Mouse (Mus musculus) adipocyte (in vitro differentiated cells): Measurements from ENCODE around the gene Lrrc4b.

ENCODE experiments used
- DNase-seq: peaks from one replicate; pipeline ENCODE4 v3.0.0-alpha.2; 2016; ENCODE audit warnings: low spot score

The Lrrc4b gene

DNA sequence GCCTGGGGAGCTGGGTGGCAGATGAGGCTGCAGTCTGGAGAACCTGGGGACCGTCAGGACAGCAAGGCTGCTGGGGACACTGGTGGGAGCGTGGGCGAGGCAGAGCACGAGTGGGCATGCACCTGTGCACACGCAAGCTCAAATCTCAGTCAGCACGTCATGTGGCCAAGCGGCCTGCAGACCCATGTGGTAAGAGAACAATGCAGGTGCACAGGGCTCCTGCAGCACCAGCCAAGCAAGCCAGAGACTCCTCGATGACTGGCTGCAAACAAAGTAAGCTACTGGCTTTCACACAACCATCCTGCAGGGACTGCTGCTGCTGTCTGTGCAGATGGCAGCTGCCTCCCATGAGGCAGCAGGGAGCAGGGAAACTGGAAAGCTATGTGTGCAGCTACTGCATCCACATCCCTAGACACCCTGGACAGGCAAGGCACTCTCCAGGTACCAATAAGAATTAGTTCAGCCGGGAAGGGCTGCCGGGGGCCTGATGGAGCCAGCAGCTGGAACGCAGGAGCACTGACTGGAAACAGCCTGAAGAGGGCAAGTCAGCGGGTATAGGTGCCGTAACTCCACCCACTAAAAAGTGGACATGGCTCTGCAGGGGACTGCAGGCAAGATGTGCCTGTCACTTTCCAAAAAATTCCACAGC, 58.2 kb downstream of the Lrrc4b start:
- DNase-seq, result no peak

DNA sequence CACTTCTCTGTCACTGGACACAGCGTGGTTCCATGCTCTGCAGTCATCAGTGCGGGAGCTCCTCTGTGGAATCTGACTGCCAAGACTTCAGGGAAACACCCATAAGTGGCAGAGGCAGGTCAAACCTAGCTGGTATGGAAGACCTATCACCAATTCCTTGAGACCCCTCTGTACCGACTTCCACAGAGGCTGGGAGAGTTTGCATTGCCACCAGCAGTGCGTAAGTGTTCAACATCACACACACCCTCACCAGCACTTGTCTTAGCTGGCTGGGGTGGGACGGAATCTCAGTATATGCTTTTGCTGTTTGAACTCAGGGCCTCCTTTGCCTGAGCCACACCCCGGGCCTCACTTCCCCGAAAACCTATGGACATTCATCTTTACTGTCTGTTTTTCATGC, 59.1 kb downstream of the Lrrc4b start:
- no peak for DNase-seq

DNA sequence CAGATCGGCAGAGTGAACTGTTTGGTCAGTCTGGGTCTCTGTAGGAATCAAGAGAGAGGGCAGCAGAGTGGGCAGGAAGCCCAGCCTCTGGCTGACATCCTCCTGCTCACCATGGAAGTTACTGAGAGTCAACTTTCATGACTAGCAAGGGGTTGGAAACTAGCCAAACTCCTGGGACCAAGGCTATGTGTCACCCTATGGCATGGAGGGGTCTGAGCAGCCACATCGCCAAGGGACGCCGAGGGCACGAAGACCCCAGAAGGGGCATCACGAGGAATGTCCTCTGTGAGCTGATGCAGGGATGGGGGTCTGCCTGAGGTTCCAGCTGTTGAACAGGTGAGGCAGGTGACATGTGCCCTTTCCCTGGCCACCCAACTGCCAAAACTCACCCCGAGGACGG, 59.7 kb downstream of the Lrrc4b start:
- DNase-seq, result no peak

DNA sequence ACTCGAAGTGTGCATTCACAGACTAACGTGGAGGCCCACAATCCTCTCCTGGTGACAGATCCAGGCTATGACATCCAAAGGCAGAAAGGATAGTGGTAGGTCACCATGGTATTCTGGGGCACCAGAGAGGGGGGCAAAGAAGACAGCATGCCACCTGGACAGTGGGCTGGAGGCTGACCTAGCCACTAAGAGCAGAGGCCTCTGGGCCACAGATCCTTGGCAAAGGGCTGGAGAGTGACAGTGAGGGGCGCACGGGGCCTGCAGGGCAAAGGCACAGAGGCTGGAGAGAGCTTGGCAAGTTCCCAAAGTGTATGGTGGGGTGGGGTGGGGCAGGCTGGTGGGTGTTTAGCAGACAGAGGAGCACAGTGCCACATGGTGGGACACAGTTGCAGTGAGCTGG, 61.5 kb downstream of the Lrrc4b start:
- no peak for DNase-seq

DNA sequence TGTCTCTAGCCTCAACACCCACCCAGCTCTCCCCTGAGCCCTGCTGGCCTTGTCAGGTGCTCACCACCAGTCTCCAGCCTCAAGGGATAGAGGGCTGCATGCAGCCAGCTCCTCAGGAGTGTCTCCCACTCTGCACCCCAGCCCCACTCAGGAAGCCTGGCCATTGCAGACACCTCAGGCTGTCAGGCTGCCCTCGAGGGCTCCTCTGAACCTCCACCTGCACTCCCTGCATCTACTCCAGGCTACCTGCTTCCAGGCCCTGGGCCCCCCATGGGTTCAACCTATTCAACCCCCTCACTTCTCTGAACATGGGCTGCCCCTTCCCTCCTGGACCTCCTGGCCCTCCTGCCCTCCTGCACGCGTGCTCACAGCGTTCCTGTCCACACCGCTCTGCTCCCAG, 62.6 kb downstream of the Lrrc4b start:
- no peak for DNase-seq

DNA sequence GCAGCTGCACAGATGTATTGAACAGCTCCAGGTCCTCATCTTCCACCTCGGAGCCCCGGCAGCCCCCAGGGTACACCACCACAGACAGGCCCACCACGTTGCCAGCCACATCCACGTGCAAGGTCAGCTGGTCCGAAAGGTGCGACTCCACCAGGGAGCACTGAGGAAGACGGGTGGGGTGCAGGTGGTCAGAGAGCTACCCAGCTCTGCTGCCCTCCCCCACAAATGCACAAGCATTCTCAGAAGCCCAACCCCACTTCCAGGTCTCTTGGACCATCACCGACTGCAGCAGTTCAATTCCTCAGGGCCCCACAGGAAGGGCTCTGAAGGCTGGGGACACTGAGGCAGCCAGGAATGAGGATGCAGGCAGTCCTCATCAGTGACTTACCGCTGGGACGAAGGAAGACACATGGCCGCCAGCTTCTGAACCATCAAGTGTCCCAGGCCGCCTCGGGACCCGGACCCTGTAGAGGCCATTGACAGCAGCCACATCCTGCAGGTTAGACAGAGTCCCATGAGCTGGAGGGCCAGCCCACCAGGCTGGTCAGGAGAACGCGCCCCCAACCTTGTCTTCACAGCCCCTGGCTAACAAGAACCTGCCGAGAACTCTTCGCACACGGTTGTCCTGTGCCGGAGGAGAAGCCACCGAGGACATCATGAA, 63.5 kb downstream of the Lrrc4b start:
- no peak for DNase-seq

DNA sequence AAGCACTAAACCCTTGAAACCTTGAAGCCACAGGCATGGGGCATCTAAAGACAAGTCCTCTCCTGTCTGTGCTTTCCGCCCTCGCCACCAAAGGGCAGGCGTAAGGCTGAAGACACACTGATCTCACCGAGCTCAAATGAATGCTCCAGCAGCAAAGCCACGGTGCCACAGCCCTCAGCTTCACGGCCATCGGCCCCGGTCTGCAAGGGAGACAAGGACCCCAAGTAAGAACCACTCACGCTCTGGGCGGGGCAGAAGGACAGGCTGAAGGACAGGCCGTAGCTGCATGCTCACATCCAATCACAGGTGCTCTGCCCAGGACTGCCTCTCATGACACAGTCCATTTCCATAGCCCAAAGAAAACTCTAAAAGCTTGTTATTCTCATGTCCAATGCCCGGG, 65.9 kb downstream of the Lrrc4b start:
- no peak for DNase-seq

DNA sequence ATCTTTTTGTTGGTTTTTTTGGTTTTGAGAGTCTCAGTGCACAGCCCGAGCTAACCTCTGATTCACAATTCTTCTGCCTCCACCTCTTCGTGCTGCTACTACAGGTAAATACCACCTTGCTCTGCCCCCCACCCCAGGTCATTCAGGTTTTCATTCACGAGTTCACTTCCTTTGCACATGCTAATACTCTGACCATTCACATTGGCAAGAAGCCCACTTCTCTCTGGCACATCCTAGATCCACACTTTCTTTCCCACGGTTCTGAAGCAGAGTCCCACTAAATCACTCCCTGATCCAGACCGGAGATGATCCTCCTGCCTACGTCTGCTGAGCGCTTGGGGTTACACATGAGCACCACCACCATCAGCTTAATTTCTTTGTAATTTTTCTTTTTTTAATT, 66.3 kb downstream of the Lrrc4b start:
- DNase-seq, result no peak

DNA sequence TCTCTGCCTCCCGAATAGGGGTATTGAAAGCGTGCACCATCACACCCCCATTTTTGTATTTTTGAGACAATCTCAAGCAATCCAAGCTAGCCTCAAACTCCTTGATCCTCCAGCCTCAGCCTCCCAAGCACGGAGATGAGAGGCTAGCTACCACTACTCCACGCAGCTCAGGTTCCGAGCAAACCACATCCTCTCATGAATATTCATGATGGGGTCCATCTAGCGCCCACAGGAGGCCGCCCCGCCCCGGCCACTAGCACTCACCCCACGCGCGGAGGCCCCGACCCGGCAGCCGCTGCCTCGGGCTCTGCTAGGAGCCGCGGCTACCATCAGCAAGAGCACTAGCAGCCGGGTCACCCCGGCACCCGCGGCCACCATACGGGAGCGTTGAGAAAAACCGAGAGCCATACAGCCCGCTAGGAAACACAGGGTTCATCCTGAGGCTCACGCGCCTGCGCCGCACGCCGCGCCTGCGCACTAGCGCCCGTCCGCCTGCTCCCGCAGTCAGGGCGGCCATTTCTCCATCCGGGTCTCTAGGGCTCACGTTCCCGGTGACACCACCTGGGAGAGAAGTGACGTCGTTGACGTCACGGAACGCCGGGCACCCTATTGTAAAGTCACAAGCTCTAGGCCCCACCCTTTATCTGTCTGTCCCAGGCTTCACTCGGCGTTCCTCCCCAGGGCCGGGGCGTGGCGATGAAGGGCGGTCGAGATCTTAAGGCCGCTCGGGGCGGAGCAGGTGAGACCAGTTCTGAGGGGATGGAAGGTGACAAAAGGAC, 67.4 kb downstream of the Lrrc4b start, which contains the start of the genes Emc10 and Fam71e1:
Emc10 (minus strand) TSS at position 538 of the 779 bp plus-strand sequence.
Fam71e1 (plus strand) TSS at position 590 of the 779 bp plus-strand sequence.
- peak; percentile 96 for DNase-seq

DNA sequence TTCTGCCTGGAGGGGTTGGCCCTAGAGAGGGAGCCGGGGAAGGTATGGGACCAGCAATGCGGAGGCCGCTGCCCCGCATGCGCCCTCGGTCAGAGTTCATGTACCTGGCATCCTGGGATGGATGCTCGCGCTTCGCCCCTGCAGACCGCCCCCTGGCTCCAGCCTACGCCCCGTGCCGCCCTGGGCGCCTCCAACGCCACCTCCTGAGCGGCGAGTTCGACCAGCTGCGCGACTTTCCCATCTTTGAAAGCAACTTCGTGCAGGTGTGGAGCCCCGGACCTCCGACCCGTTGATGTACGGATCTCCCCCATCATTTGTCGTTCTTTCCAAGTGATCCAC, 67.9 kb downstream of the Lrrc4b start:
- DNase-seq, result no peak

DNA sequence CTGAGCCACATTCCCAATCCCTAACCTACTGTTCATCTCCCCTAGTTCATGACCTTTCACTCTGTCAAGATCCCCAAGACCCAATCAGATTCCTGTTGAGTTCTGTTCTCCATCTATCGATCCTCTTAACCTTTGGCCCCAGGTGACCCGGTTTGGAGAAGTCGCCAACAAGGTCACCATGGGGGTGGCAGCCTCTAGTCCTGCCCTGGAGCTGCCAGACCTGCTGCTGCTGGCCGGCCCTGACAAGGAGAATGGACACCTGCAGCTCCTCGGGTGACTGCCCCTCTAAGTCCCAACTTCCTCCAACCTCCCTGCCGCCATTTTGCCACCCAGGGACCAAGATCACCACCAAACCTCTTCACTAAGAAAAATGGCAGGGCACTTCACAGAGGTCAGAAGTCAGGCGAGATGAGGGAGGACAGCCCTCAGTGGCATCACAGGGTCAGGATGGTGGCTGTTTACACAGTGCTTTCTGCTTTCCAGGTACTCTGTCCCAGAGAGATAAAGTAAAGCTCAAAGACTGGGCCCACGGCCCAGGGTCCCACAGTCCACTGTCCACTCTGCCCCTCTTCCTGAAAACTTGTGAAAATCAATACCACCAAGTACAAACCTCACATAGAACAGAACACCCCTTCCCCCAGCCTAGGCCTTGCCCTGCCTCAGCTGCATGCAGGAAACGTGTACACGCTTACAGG, 68.7 kb downstream of the Lrrc4b start:
- no peak for DNase-seq

DNA sequence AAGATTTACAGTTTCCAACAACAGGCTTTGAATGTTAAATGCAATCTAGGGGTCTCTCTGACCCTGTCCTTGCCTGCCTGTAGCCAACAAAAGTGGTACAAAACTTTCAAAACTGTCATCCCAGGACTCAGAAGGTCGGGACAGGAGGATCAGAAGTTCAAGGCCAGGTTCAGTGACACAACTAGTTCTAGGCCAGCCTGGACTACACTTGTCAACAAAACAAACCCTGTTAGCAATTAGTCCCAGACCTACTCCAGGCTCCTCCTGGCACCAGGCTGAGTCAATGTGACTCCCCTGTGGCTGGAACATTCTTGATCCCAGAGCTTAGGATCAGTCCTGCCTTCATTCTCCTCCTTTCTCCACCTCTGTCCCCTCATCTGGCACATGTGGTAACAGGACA, 70.1 kb downstream of the Lrrc4b start:
- no peak for DNase-seq

DNA sequence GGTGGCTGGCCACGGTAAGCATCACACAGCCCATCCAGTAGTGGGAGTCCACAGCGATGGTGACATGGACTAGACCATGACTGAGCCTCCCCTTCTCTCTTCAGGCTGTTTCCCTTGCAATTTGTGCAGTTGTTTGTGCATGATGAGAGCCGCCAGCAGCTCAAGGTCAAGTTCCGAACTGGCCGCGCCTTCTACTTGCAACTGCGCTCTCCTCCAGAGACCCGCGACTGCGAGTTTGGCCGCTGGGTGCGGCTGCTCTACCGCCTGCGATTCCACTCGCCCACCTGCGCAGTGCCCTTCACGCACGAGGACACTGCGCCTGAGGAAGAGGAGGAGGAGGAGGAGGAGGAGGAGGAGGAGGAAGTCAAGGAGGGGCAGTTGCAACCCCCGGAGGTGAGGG, 71.2 kb downstream of the Lrrc4b start:
- no peak for DNase-seq

DNA sequence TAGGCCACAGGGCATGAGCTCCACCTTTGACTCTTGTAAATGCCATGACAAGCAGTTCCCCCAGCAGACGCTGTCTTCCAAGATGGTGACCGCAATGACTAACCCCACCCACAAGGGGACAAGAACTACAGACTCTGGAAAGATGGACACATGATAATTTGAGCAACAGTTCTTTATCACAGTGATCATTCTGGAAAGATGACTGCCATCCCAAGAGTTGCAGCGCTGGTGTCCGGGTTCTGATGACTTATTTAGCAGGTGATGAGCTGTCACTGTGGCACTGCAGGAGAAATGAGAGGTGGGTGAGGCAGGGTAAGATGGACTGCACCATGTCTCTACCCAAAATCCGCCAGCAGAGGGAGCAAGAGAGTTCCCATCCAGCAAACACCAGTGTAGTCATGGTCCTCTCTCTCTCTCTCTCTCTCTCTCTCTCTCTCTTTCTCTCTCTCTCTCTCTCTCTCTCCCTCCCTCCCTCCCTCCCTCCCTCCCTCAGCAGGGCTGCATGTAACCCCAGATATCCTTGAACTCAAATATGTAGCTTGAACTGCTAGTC, 72.8 kb downstream of the Lrrc4b start:
- DNase-seq, result peak; percentile 70

DNA sequence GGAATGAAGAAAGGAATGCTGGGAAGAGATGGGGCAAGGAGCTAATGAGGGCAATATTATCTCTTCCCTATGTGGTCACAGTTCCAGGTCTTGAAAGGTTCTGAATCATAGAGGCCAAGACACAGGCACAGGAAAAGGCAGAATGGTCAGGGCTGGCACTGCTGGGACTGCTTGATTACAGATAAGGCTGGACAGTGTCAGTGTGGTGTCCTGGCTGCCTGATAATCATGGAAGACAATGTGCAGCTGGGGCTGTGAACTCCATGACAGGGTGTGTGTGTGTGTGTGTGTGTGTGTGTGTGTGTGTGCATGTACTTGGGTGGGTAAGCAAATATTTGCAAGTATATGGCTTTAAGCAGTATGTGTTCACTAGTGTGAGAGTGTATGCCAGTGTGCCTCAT, 78.7 kb downstream of the Lrrc4b start:
- no peak for DNase-seq
